Mouse (Mus musculus) neural tube, embryonic 13.5 days (tissue): ENCODE data around the gene Col8a2. TPM values are rescaled to one million over a fixed set of nuclear protein-coding genes. Genes with fewer than 3 reads are reported as not detected.

Experiments used
- ATAC-seq: fragments of 200-750 bp; cut with Nextera tagmentation; 2 replicates; pipeline ENCODE4 v1.8.0; 2017; ENCODE audit warnings: low read depth, mild to moderate bottlenecking, moderate TSS enrichment, moderate library complexity
- H3K27ac ChIP-seq: fragments of 300-500 bp; sonication (generic); replicated peaks from 2 replicates; pipeline ENCODE4 v1.5.1; 2015; ENCODE audit warnings: moderate library complexity, mild to moderate bottlenecking, inconsistent platforms
- H3K27me3 ChIP-seq: fragments of 300-500 bp; sonication (generic); 2 replicates; pipeline ENCODE4 v1.6.1; 2015; ENCODE audit warnings: mild to moderate bottlenecking, inconsistent platforms
- H3K36me3 ChIP-seq: fragments of 300-500 bp; sonication (generic); 2 replicates; pipeline ENCODE4 v1.6.1; 2015; ENCODE audit warnings: mild to moderate bottlenecking, inconsistent platforms
- H3K4me1 ChIP-seq: fragments of 300-500 bp; sonication (generic); replicated peaks from 2 replicates; pipeline ENCODE4 v1.6.1; 2015; ENCODE audit warnings: inconsistent platforms
- H3K4me2 ChIP-seq: fragments of 300-500 bp; sonication (generic); 2 replicates; pipeline ENCODE4 v1.6.1; 2015; ENCODE audit warnings: inconsistent platforms, mild to moderate bottlenecking, moderate library complexity
- H3K4me3 ChIP-seq: fragments of 300-500 bp; sonication (generic); 2 replicates; pipeline ENCODE4 v1.5.1; 2015; ENCODE audit warnings: mild to moderate bottlenecking, inconsistent platforms
- H3K9ac ChIP-seq: fragments of 300-500 bp; sonication (generic); 2 replicates; pipeline ENCODE4 v1.6.1; 2015; ENCODE audit warnings: moderate library complexity, mild to moderate bottlenecking, inconsistent platforms
- H3K9me3 ChIP-seq: fragments of 300-500 bp; sonication (generic); 2 replicates; pipeline ENCODE4 v1.6.1; 2016; ENCODE audit warnings: inconsistent platforms
- WGBS: fragments of 180-500 bp; shearing (Covaris S2); methylation state at CpG from one replicate; pipeline ENCODE4 v1.1.7; 2015; 5-methylcytosine and 5-hydroxymethylcytosine counted together
- polyA plus RNA-seq: library from polyadenylated mRNA; unstranded; fragments of >200 nt; fragmentation: Nextera tagmentation; extraction: Ambion mirVana; gene quantifications from 2 replicates; pipeline ENCODE4 v1.2.1, GENCODE M21; 2015

The Col8a2 gene
- polyA plus RNA-seq, 1 experiment from 2014 or later = 7.4 TPM

GRCm38 (mm10) chr4:126262119-126262807 is 24.3 kb upstream of the Col8a2 start, which contains the start of gene Trappc3:
Gene Trappc3, plus strand, starts transcription at chr4:126262325.
- H3K9me3 ChIP-seq = no peaks in the 10 kb centered on the region
- H3K36me3 ChIP-seq = 0 out of 2 replicates have a peak, but pooled peaks cover 2% of the 10 kb centered on the region
- peak within 1 kb of the TSS; percentile 81 for H3K27ac ChIP-seq
- peak within 1 kb of the TSS; percentile 88 for H3K4me3 ChIP-seq
- peak; percentile 93 for ATAC-seq
- H3K9ac ChIP-seq = peak within 1 kb of the TSS; percentile 92
- WGBS = under 1% methylated on average over 46 of the region's 46 CpGs
- no peaks in the 10 kb centered on the region for H3K27me3 ChIP-seq
- H3K4me1 ChIP-seq = peaks cover 65% of the 10 kb centered on the region
- peak within 1 kb of the TSS; percentile 85 for H3K4me2 ChIP-seq

- ATAC-seq = no peak
These were observed 17.3 kb upstream of the Col8a2 start for GRCm38 (mm10) chr4:126269292-126269691.

GRCm38 (mm10) chr4:126273753-126274152 is 12.8 kb upstream of the Col8a2 start:
- 0 out of 2 replicates have a peak, but pooled peaks cover 2% of the 10 kb centered on the region for H3K4me1 ChIP-seq

More at GRCm38 (mm10) chr4:126269292-126269691, 17.3 kb upstream of the Col8a2 start:
- H3K9me3 ChIP-seq = no peaks in the 10 kb centered on the region
- 84% methylated on average over 3 of the region's 3 CpGs for WGBS
- no peak overlapping the region for H3K9ac ChIP-seq
- no peak overlapping the region for H3K4me3 ChIP-seq
- no peak overlapping the region for H3K4me2 ChIP-seq
- no peaks in the 10 kb centered on the region for H3K27me3 ChIP-seq
- no peak overlapping the region for H3K27ac ChIP-seq
- H3K36me3 ChIP-seq = peaks cover 21% of the 10 kb centered on the region
- 0 out of 2 replicates have a peak, but pooled peaks cover 3% of the 10 kb centered on the region for H3K4me1 ChIP-seq

GRCm38 (mm10) chr4:126275081-126275480 is 11.5 kb upstream of the Col8a2 start:
- no peak overlapping the region for H3K27ac ChIP-seq
- no peaks in the 10 kb centered on the region for H3K27me3 ChIP-seq
- no peak overlapping the region for H3K9ac ChIP-seq
- no peak for ATAC-seq
- H3K4me2 ChIP-seq = no peak overlapping the region
- 0 out of 2 replicates have a peak, but pooled peaks cover 5% of the 10 kb centered on the region for H3K4me1 ChIP-seq
- H3K9me3 ChIP-seq = no peaks in the 10 kb centered on the region
- no peak overlapping the region for H3K4me3 ChIP-seq
- WGBS = 93% methylated on average over 4 of the region's 4 CpGs
- H3K36me3 ChIP-seq = peaks cover 38% of the 10 kb centered on the region

More at GRCm38 (mm10) chr4:126273753-126274152, 12.8 kb upstream of the Col8a2 start:
- Histone ChIP-seq H3K4me3 (no peak overlapping the region), H3K9ac (no peak overlapping the region), H3K27me3 (no peaks in the 10 kb centered on the region), H3K27ac (no peak overlapping the region), H3K9me3 (no peaks in the 10 kb centered on the region), H3K36me3 (peaks cover 38% of the 10 kb centered on the region), H3K4me2 (no peak overlapping the region)
- no peak for ATAC-seq
- 79% methylated on average over 13 of the region's 13 CpGs for WGBS

GRCm38 (mm10) chr4:126275681-126276131 is 10.9 kb upstream of the Col8a2 start:
- H3K9ac ChIP-seq = no peak overlapping the region
- no peak overlapping the region for H3K4me2 ChIP-seq
- no peaks in the 10 kb centered on the region for H3K9me3 ChIP-seq
- no peak for ATAC-seq
- 82% methylated on average over 13 of the region's 13 CpGs for WGBS
- H3K4me3 ChIP-seq = no peak overlapping the region
- peaks cover 38% of the 10 kb centered on the region for H3K36me3 ChIP-seq
- no peaks in the 10 kb centered on the region for H3K27me3 ChIP-seq
- H3K4me1 ChIP-seq = 0 out of 2 replicates have a peak, but pooled peaks cover 5% of the 10 kb centered on the region
- H3K27ac ChIP-seq = no peak overlapping the region

GRCm38 (mm10) chr4:126277906-126278564 is 8.6 kb upstream of the Col8a2 start:
- no peaks in the 10 kb centered on the region for H3K9me3 ChIP-seq
- 0 out of 2 replicates have a peak, but pooled peaks cover 5% of the 10 kb centered on the region for H3K4me1 ChIP-seq
- H3K36me3 ChIP-seq = peaks cover 29% of the 10 kb centered on the region
- ATAC-seq = peak; percentile 64; the same call in 1 of the 2 replicates
- peak overlapping the region; percentile 32; the same call in 1 of the 2 replicates for H3K9ac ChIP-seq
- H3K4me2 ChIP-seq = no peak overlapping the region
- H3K27me3 ChIP-seq = no peaks in the 10 kb centered on the region
- WGBS = 8% methylated on average over 13 of the region's 13 CpGs
- no peak overlapping the region for H3K27ac ChIP-seq
- no peak overlapping the region for H3K4me3 ChIP-seq

- Histone ChIP-seq H3K4me2 (no peak overlapping the region), H3K9me3 (no peaks in the 10 kb centered on the region), H3K27me3 (0 out of 2 replicates have a peak, but pooled peaks cover 3% of the 10 kb centered on the region), H3K27ac (no peak overlapping the region), H3K36me3 (peaks cover 24% of the 10 kb centered on the region), H3K4me1 (0 out of 2 replicates have a peak, but pooled peaks cover 5% of the 10 kb centered on the region), H3K9ac (no peak overlapping the region), H3K4me3 (no peak overlapping the region)
- 26% methylated on average over 9 of the region's 9 CpGs for WGBS
- no peak for ATAC-seq
These were observed 8.1 kb upstream of the Col8a2 start for GRCm38 (mm10) chr4:126278565-126278915.

GRCm38 (mm10) chr4:126278961-126279360 is 7.6 kb upstream of the Col8a2 start:
- Histone ChIP-seq H3K27me3 (peaks cover 7% of the 10 kb centered on the region; the same call in 1 of the 2 replicates), H3K27ac (no peak overlapping the region), H3K9me3 (no peaks in the 10 kb centered on the region), H3K4me2 (no peak overlapping the region), H3K9ac (no peak overlapping the region), H3K4me1 (0 out of 2 replicates have a peak, but pooled peaks cover 5% of the 10 kb centered on the region), H3K36me3 (peaks cover 20% of the 10 kb centered on the region), H3K4me3 (no peak overlapping the region)
- 48% methylated on average over 9 of the region's 9 CpGs for WGBS
- no peak for ATAC-seq

GRCm38 (mm10) chr4:126281706-126282105 is 4.9 kb upstream of the Col8a2 start:
- Histone ChIP-seq H3K4me3 (no peak overlapping the region), H3K4me2 (no peak overlapping the region), H3K9me3 (no peaks in the 10 kb centered on the region), H3K4me1 (peaks cover 11% of the 10 kb centered on the region), H3K27me3 (peaks cover 30% of the 10 kb centered on the region), H3K27ac (no peak overlapping the region), H3K9ac (no peak overlapping the region), H3K36me3 (no peaks in the 10 kb centered on the region)
- ATAC-seq = no peak
- WGBS = 74% methylated on average over 9 of the region's 9 CpGs

GRCm38 (mm10) chr4:126283582-126283981 is 3.0 kb upstream of the Col8a2 start:
- Histone ChIP-seq H3K4me2 (no peak overlapping the region), H3K27ac (no peak overlapping the region), H3K4me3 (no peak overlapping the region), H3K9ac (no peak overlapping the region), H3K36me3 (no peaks in the 10 kb centered on the region), H3K9me3 (no peaks in the 10 kb centered on the region), H3K4me1 (peaks cover 18% of the 10 kb centered on the region), H3K27me3 (peaks cover 48% of the 10 kb centered on the region)
- ATAC-seq = no peak
- WGBS = 85% methylated on average over 8 of the region's 8 CpGs

- H3K4me2 ChIP-seq = peak overlapping the region; percentile 25
These were observed 856 bp downstream of the Col8a2 start for GRCm38 (mm10) chr4:126287302-126287995.

More at GRCm38 (mm10) chr4:126287302-126287995, 856 bp downstream of the Col8a2 start:
- H3K4me1 ChIP-seq = peaks cover 14% of the 10 kb centered on the region
- peak; percentile 41 for ATAC-seq
- no peak overlapping the region for H3K27ac ChIP-seq
- peak overlapping the region; percentile 38 for H3K4me3 ChIP-seq
- peaks cover 69% of the 10 kb centered on the region for H3K27me3 ChIP-seq
- H3K9ac ChIP-seq = no peak overlapping the region
- H3K9me3 ChIP-seq = no peaks in the 10 kb centered on the region
- WGBS = 35% methylated on average over 11 of the region's 11 CpGs
- H3K36me3 ChIP-seq = no peaks in the 10 kb centered on the region
